Comparison of ENCODE assay signal across 8 mouse cellular contexts in the genomic region with DNA sequence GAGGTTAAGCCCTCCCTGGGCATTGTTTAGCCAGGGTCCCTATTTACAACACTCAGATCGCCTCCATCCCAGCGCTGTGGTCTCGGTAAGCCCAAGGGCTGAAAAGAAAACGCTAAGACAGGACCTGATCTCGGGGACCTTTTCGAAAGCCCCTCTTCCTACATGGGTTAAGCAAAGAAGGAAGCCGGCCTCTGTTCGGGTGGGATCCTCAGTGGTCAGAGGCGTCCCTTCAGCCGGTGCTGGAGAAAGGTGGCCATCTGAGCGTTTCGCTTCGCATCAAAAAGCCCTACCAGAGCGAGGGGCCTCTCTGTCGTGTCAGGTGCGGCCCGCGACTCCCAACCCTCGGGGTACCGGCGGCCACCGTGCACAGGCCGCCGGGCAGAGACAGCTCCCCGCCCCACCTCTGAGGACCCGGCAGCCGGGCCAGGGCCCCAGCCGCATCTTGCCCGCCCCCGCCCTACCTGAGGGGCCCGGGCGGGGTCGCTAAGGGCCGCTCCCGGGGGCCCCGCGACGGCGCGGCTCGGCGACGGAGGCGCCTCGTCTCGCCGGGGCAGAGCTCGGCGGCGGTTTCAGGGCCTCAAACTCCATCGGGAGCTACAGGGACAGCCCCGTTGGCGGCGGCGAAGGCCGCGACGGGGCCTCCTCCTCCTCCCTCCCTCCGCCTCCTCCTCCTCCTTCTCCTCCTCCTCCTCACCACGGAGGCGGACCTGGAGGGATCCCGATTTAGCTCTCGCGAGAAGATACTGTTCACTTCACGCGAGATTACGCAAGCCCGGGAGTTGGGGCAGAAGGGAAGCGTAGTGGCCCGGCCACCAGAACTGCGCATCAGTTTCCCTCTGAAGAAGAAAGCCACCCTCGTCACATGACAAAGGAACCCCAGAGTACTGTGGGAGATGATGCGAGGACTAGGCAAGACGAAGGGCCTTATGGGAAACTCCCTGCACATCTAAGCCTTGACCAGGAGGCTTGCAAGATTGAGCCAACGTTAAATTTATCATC. TPM values are rescaled to one million over a fixed set of nuclear protein-coding genes. Genes with fewer than 3 reads are reported as not detected.
DNase-seq lines count a peak whose midpoint lies in the region; ATAC-seq and TF ChIP-seq lines count a peak whose summit lies in the region.

Rc3h2 (minus strand) TSS at position 598 of the 999 bp plus-strand sequence.

- peaks cover 0 to 4% of the 10 kb centered on the region in 2 experiments; a peak in 1 of 4 replicates for H3K4me1 ChIP-seq in ES-E14 (ENCODE audit: control insufficient read depth in 2 of 2, insufficient read depth in 2 of 2, low read length in 2 of 2, poor library complexity in 1 of 2)
- H3K4me1 ChIP-seq in forebrain, embryonic 15.5 days, result peaks cover 19% of the 10 kb centered on the region
- peaks cover 3% of the 10 kb centered on the region; the same call in 1 of the 2 replicates for H3K4me1 ChIP-seq in lung, adult 2 months (ENCODE audit: control insufficient read depth, insufficient read depth, low read length)

- no peaks in the 10 kb centered on the region for H3K27me3 ChIP-seq in forebrain, embryonic 15.5 days

- no peaks in the 10 kb centered on the region for H3K9me3 ChIP-seq in ES-E14 (ENCODE audit: control insufficient read depth, insufficient read depth, low read depth, low read length)
- H3K9me3 ChIP-seq in forebrain, embryonic 15.5 days, result no peaks in the 10 kb centered on the region

- no peaks in the 10 kb centered on the region for H3K36me3 ChIP-seq in ES-E14 (ENCODE audit: control insufficient read depth, insufficient read depth, low read length, poor library complexity, severe bottlenecking)
- peaks cover 6% of the 10 kb centered on the region; the same call in 1 of the 2 replicates for H3K36me3 ChIP-seq in forebrain, embryonic 15.5 days

- intact Hi-C loops in heart, postnatal 25 days (cut with DNase I), result no loop called here

- whole genome bisulfite sequencing in forebrain, embryonic 15.5 days, result under 1% methylated on average over 69 of the region's 75 CpGs
- WGBS in lung, adult 2 months, result under 1% methylated on average over 72 of the region's 75 CpGs

- TF ChIP-seq POLR2A in lung, adult 2 months (IDR thresholded peaks at IDR 0.05; ENCODE audit: borderline replicate concordance, extremely low read depth, low read depth, low read length), result peak; percentile 90

- H3K4me2 ChIP-seq in forebrain, embryonic 15.5 days (replicated peaks), result peak within 1 kb of the TSS; percentile 51

- peak; percentile 99 for ATAC-seq in forebrain, embryonic 15.5 days (replicated peaks)
- peak; percentile 99 for ATAC-seq in neutrophil, adult 5-6 weeks (ENCODE audit: extremely low read depth, insufficient number of reproducible peaks, low FRiP score, poor library complexity, severe bottlenecking)

- no peak for TF ChIP-seq CTCF in lung, adult 2 months (IDR thresholded peaks at IDR 0.05; ENCODE audit: insufficient read depth, low read length)

- in situ Hi-C loops in ES-E14 (cut with MboI; ENCODE audit: low sequenced_read_pairs in 2 of 2, unreplicated experiment in 2 of 2), result no loop called here

- DNase-seq in ES-E14 (ENCODE audit: low read depth, low spot score), result peak; percentile 97
- peak; percentile 98 for DNase-seq in cerebellum, adult 11-12 months
- peak; percentile 92 for DNase-seq in heart, postnatal 25 days (ENCODE audit: low spot score)
- DNase-seq in layer of hippocampus, adult 18-20 months (ENCODE audit: low spot score in 2 of 2), result peak; percentile 94 to 97
- DNase-seq in lung, adult 2 months, result peak; percentile 93
- peak; percentile 88 to 94 for DNase-seq in thymus, adult 18-20 months

- peak within 1 kb of the TSS; percentile 99 for H3K4me3 ChIP-seq in ES-E14 (ENCODE audit: insufficient read depth in 1 of 2, low read depth in 1 of 2, low read length in 2 of 2, poor library complexity in 1 of 2, severe bottlenecking in 1 of 2)
- peak within 1 kb of the TSS; percentile 66 for H3K4me3 ChIP-seq in forebrain, embryonic 15.5 days
- peak within 1 kb of the TSS; percentile 88 for H3K4me3 ChIP-seq in lung, adult 2 months (replicated peaks; ENCODE audit: extremely low read depth, low read depth, low read length)

- H3K9ac ChIP-seq in ES-E14 (ENCODE audit: insufficient read depth, low read depth, low read length, poor library complexity, severe bottlenecking), result peak within 1 kb of the TSS; percentile 100
- peak within 1 kb of the TSS; percentile 88 for H3K9ac ChIP-seq in forebrain, embryonic 15.5 days (replicated peaks)

- peak within 1 kb of the TSS; percentile 87 for H3K27ac ChIP-seq in ES-E14 (ENCODE audit: insufficient read depth, low read depth, low read length, poor library complexity, severe bottlenecking)
- peak within 1 kb of the TSS; percentile 93 for H3K27ac ChIP-seq in forebrain, embryonic 15.5 days (replicated peaks)

TF ChIP-seq in ES-E14, 5 proteins besides CTCF, POLR2A, EP300 and RAD21:
- TF ChIP-seq HCFC1 (IDR thresholded peaks at IDR 0.05; ENCODE audit: borderline replicate concordance, insufficient read depth, low read length) (peak; percentile 69; the same call in 1 of the 2 replicates), ZNF384 (IDR thresholded peaks at IDR 0.05; ENCODE audit: low read depth, low read length) (no peak), CHD2 (IDR thresholded peaks at IDR 0.05; ENCODE audit: low read depth, low read length) (peak; percentile 98), ZC3H11A (IDR thresholded peaks at IDR 0.05; ENCODE audit: borderline replicate concordance, low read depth, low read length) (no peak)

RNA-seq across cellular contexts. Expression of gene Rc3h2, which starts in this region (rescaled TPM):
- 40.5 and 41.5 TPM in 2 replicates for total RNA-seq in ES-E14 (2012; rRNA removed)
- 24.2 and 24.4 TPM in 2 replicates for polyA plus RNA-seq in forebrain, embryonic 15.5 days (2015; fragmentation: Nextera tagmentation; extraction: Ambion mirVana)
- 10 to 100 TPM; 34.7 to 34.8 TPM for total RNA-seq in heart, postnatal 25 days (2021)
- total RNA-seq in layer of hippocampus, adult 18-20 months (2021), result 10 to 100 TPM; 79.8 to 85.2 TPM
- 5.7 and 8.6 TPM in 2 replicates for polyA plus RNA-seq in lung, adult 2 months (2012; rRNA removed)
- 99.3 and 110 TPM in 2 replicates for total RNA-seq in neutrophil, adult 5-6 weeks (2017)

Comparison
In these comparisons a context has a peak if more than half of its experiments do, and no peak if none do; other contexts are left out.
1. Peak in every context shown above with its lines: DNase-seq, ATAC-seq, H3K4me3 ChIP-seq and H3K27ac ChIP-seq.